Mouse (Mus musculus) granulocyte monocyte progenitor cell, adult 5-6 weeks (primary cell): Measurements from ENCODE around the gene Myh10. TPM values are rescaled to one million over a fixed set of nuclear protein-coding genes. Genes with fewer than 3 reads are reported as not detected.
"Not testable (repeated sequence)": the region's sequence is repeated elsewhere in the genome, so short reads cannot be mapped to it uniquely, and the experiment has no call there.

Experiments used
- ATAC-seq: replicated peaks from 2 replicates; pipeline ENCODE4 v1.8.0; 2016; ENCODE audit warnings: mild to moderate bottlenecking, moderate TSS enrichment, inconsistent platforms; ENCODE audit not compliant: poor library complexity, severe bottlenecking
- total RNA-seq, 2 experiments: library from RNA; stranded (forward) in 1 of 2; stranded (reverse) in 1 of 2; fragments of 200-712, 200-1000 nt in 1 of 2; fragments of >200 nt in 1 of 2; fragmentation: Nextera tagmentation in 1 of 2; gene quantifications; 2 replicates each; pipeline ENCODE4 v1.2.3; 2014 to 2017

Myh10 gene
- total RNA-seq, 2 experiments from 2014 or later, result 0.21 to 0.37 TPM

GRCm38 (mm10) chr11:68780466-68781114 lies 89.2 kb downstream of the Myh10 start:
- ATAC-seq, result no peak

GRCm38 (mm10) chr11:68782336-68782735 lies 91.0 kb downstream of the Myh10 start:
- peak; percentile 90 for ATAC-seq

GRCm38 (mm10) chr11:68785813-68786212 lies 94.5 kb downstream of the Myh10 start:
- no peak for ATAC-seq

- no peak for ATAC-seq
These were observed 95.9 kb downstream of the Myh10 start for GRCm38 (mm10) chr11:68787222-68787621.

GRCm38 (mm10) chr11:68790720-68791119 lies 99.4 kb downstream of the Myh10 start:
- no peak for ATAC-seq

GRCm38 (mm10) chr11:68791794-68792193 lies 100.4 kb downstream of the Myh10 start:
- ATAC-seq, result no peak

- no peak for ATAC-seq
These were observed 106.9 kb downstream of the Myh10 start for GRCm38 (mm10) chr11:68798258-68798657.

- ATAC-seq, result no peak
These were observed 113.8 kb downstream of the Myh10 start for GRCm38 (mm10) chr11:68805148-68805547.

- peak; percentile 67 for ATAC-seq
These were observed 116.4 kb downstream of the Myh10 start for GRCm38 (mm10) chr11:68807787-68808186.

- ATAC-seq, result no peak
These were observed 120.7 kb downstream of the Myh10 start for GRCm38 (mm10) chr11:68811881-68812577.

GRCm38 (mm10) chr11:68818416-68818815 lies 127.1 kb downstream of the Myh10 start:
- ATAC-seq, result no peak

GRCm38 (mm10) chr11:68819226-68819805 lies 128.0 kb downstream of the Myh10 start:
- ATAC-seq, result no peak

- ATAC-seq, result no peak
These were observed 131.0 kb downstream of the Myh10 start for GRCm38 (mm10) chr11:68822326-68822725.

- ATAC-seq, result no peak
These were observed 135.4 kb downstream of the Myh10 start for GRCm38 (mm10) chr11:68826735-68827134.

- ATAC-seq, result not testable (repeated sequence)
These were observed 140.2 kb downstream of the Myh10 start for GRCm38 (mm10) chr11:68831580-68831979.

- ATAC-seq, result no peak
These were observed 141.4 kb downstream of the Myh10 start for GRCm38 (mm10) chr11:68832793-68833192.

- no peak for ATAC-seq
These were observed 142.2 kb downstream of the Myh10 start for GRCm38 (mm10) chr11:68833593-68833992.

GRCm38 (mm10) chr11:68835034-68835433 lies 143.7 kb downstream of the Myh10 start:
- no peak for ATAC-seq

GRCm38 (mm10) chr11:68839606-68840005 lies 148.2 kb downstream of the Myh10 start:
- no peak for ATAC-seq

GRCm38 (mm10) chr11:68850862-68851261 lies 159.5 kb downstream of the Myh10 start:
- ATAC-seq, result no peak

GRCm38 (mm10) chr11:68851644-68852485 lies 160.5 kb downstream of the Myh10 start:
- ATAC-seq, result no peak
